Mouse (Mus musculus) heart, embryonic 14.5 days (tissue): ENCODE measurements around the gene Celf2. TPM values are rescaled to one million over a fixed set of nuclear protein-coding genes. Genes with fewer than 3 reads are reported as not detected.
"Not testable (repeated sequence)": the region's sequence is repeated elsewhere in the genome, so short reads cannot be mapped to it uniquely, and the experiment has no call there.

ENCODE experiments used
- ATAC-seq: fragments of 200-750 bp; cut with Nextera tagmentation; 2 replicates; pipeline ENCODE4 v1.8.0; 2017; ENCODE audit warnings: low read depth, moderate TSS enrichment; ENCODE audit not compliant: insufficient number of reproducible peaks, insufficient read depth, low FRiP score
- H3K27ac ChIP-seq, 2 experiments: fragments of 200-500 bp in 1 of 2; fragments of 300-500 bp in 1 of 2; sonication (generic) in 1 of 2; replicated peaks in 1 of 2; 2 replicates each; pipeline ENCODE4 v1.5.1; 2012 to 2014; ENCODE audit warnings: low read depth in 2 of 2, low read length in 2 of 2, control low read depth in 1 of 2, mild to moderate bottlenecking in 1 of 2, mixed read lengths in 1 of 2; ENCODE audit not compliant: control insufficient read depth in 1 of 2, insufficient read depth in 1 of 2
- H3K27me3 ChIP-seq: fragments of 300-500 bp; sonication (generic); 2 replicates; pipeline ENCODE4 v1.6.1; 2014; ENCODE audit warnings: mild to moderate bottlenecking, low read length, control low read depth; ENCODE audit not compliant: control insufficient read depth, insufficient read depth
- H3K36me3 ChIP-seq: fragments of 300-500 bp; sonication (generic); 2 replicates; pipeline ENCODE4 v1.6.1; 2014; ENCODE audit warnings: mild to moderate bottlenecking, control low read depth, low read length, mixed read lengths; ENCODE audit not compliant: control insufficient read depth, insufficient read depth
- H3K4me1 ChIP-seq, 2 experiments: fragments of 200-500 bp in 1 of 2; fragments of 300-500 bp in 1 of 2; sonication (generic) in 1 of 2; 2 replicates each; pipeline ENCODE4 v1.6.1; 2012 to 2014; ENCODE audit warnings: low read length in 2 of 2, control low read depth in 1 of 2, mixed read lengths in 1 of 2; ENCODE audit not compliant: control insufficient read depth in 2 of 2, insufficient read depth in 2 of 2
- H3K4me2 ChIP-seq: fragments of 300-500 bp; sonication (generic); 2 replicates; pipeline ENCODE4 v1.6.1; 2014; ENCODE audit warnings: mild to moderate bottlenecking, low read length
- H3K4me3 ChIP-seq, 2 experiments: fragments of 200-500 bp in 1 of 2; fragments of 300-500 bp in 1 of 2; sonication (generic) in 1 of 2; 2 replicates each; pipeline ENCODE4 v1.5.1; 2012 to 2014; ENCODE audit warnings: low read length in 2 of 2, mild to moderate bottlenecking in 2 of 2, control low read depth in 1 of 2, low read depth in 1 of 2, moderate library complexity in 1 of 2; ENCODE audit not compliant: control insufficient read depth in 1 of 2, insufficient read depth in 1 of 2
- H3K9ac ChIP-seq: fragments of 300-500 bp; sonication (generic); 2 replicates; pipeline ENCODE4 v1.6.1; 2014; ENCODE audit warnings: mild to moderate bottlenecking, low read length
- H3K9me3 ChIP-seq: fragments of 300-500 bp; sonication (generic); 2 replicates; pipeline ENCODE4 v1.6.1; 2016; ENCODE audit warnings: low read length, control low read depth; ENCODE audit not compliant: control insufficient read depth
- WGBS: fragments of 180-500 bp; shearing (Covaris S2); extraction: QIAGEN DNeasy Blood & Tissue Kit; methylation state at CpG from one replicate; pipeline ENCODE4 v1.1.7; 2014; 5-methylcytosine and 5-hydroxymethylcytosine counted together
- polyA plus RNA-seq: library from polyadenylated mRNA; unstranded; fragments of >200 nt; fragmentation: Nextera tagmentation; extraction: Ambion mirVana; gene quantifications from 2 replicates; pipeline ENCODE4 v1.2.1, GENCODE M21; 2014

Celf2 gene
- 66.1 and 66.5 TPM in 2 replicates for polyA plus RNA-seq

DNA sequence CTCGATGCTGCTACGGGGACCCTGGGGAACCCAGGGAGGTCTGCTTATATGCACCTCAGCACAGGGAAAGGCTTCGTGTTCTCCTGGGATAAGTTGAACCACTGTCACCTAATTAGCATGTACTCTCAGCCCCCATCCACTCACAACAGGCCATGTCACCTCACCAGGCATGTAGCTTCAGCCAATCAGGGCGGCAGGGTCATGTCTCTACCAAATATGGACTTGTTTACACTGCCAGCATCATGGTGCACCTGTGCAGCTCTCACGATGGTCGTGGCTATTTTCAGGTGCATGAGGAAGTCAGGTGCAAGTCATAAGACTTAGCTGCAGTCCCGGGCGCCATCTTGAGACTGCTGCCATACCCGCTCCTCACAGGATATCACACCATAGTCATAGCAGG is at the start of gene Celf2:
Celf2 (minus strand) TSS at position 101 of the 400 bp plus-strand sequence.
- H3K36me3 ChIP-seq, H3K27ac ChIP-seq, H3K4me2 ChIP-seq, H3K27me3 ChIP-seq, ATAC-seq, H3K9ac ChIP-seq, H3K4me3 ChIP-seq, H3K9me3 ChIP-seq, H3K4me1 ChIP-seq: not testable (repeated sequence)
- WGBS = 87% methylated on average over 9 of the region's 9 CpGs

DNA sequence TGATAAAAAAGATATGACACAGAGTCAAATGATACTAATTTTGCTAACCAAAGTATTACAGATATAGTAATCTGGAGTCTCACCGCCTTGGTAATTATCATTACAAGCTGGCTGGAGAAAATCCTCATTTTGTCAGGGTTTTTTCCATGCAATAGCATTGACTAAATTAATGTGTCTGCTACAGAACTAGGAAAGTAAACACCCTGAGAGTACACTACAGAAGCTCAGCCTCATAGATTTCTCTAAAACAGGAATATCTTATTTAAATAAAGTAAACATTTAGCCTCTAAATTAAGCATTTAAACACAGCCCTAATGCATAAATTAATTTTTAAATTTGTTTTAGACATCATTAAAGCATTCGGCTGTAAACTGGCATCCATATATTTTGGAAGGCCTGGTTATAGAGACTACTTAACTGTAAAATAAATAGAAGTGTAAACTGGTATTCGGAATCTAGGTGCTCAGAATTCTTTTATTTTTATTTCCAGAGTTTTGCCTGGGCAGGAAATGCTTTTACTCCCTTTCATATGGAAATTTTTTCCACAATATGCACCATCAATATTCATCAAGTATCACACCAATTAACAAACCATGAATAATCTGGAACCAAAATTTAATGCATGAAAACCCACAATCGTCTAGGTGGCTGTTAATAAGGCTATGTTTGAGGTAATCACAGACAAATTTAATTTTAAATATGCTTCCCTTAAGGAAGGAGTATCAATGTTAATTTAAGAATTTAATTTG is 46.0 kb upstream of the Celf2 start:
- no peaks in the 10 kb centered on the region for H3K36me3 ChIP-seq
- H3K4me2 ChIP-seq = no peak overlapping the region
- H3K4me3 ChIP-seq = no peak overlapping the region
- 77% methylated on average over 4 of the region's 4 CpGs for WGBS
- no peak overlapping the region for H3K27ac ChIP-seq
- no peak for ATAC-seq
- no peaks in the 10 kb centered on the region for H3K27me3 ChIP-seq
- no peaks in the 10 kb centered on the region for H3K4me1 ChIP-seq
- H3K9me3 ChIP-seq = no peaks in the 10 kb centered on the region
- no peak overlapping the region for H3K9ac ChIP-seq

DNA sequence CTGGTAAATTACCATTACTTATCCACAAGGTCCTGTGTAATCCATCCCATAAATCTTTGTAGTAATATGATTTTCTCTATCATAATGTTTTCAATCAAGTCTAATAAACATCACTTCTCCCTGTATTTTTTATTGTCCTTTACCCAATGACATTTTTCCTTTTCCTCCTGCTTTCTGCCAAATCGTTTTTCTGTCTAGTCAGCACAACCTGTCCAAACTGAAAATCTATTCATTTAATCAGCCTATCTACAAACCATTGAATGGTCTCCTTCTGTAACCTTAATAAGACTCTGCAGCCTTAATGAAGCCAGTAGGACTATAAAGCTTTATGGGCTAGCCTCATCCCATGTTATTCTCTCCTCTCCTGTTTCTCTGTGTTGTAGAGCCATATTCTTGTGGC is 45.2 kb upstream of the Celf2 start:
- no peaks in the 10 kb centered on the region for H3K4me1 ChIP-seq
- no peak overlapping the region for H3K4me3 ChIP-seq
- H3K36me3 ChIP-seq = no peaks in the 10 kb centered on the region
- H3K9me3 ChIP-seq = no peaks in the 10 kb centered on the region
- WGBS = 52% methylated on average over 1 of the region's 1 CpGs
- no peaks in the 10 kb centered on the region for H3K27me3 ChIP-seq
- no peak overlapping the region for H3K4me2 ChIP-seq
- ATAC-seq = no peak
- H3K27ac ChIP-seq = no peak overlapping the region
- no peak overlapping the region for H3K9ac ChIP-seq

DNA sequence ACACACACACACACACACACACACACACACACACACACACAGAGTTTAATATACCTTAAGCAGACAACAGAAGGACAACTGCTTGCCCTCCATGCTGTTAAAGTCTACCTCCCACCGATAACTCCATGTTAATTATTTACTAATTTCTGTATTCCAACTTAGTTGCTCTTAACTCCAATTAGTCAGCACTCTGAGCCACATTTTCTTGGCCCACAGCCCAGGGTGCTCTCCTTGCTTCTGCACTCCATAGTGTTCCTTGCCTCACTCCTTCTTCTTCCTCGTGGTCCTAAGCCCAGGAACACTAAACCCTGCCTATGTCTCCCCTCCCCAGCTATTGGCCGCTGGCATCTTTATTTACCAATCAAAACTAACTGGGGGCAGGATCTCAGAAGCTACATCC is 43.5 kb upstream of the Celf2 start:
- H3K27ac ChIP-seq = no peak overlapping the region
- 73% methylated on average over 3 of the region's 3 CpGs for WGBS
- peaks cover 2 to 8% of the 10 kb centered on the region in 2 experiments; a peak in 2 of 4 replicates for H3K4me1 ChIP-seq
- H3K4me2 ChIP-seq = no peak overlapping the region
- no peaks in the 10 kb centered on the region for H3K9me3 ChIP-seq
- no peak for ATAC-seq
- no peaks in the 10 kb centered on the region for H3K27me3 ChIP-seq
- H3K9ac ChIP-seq = no peak overlapping the region
- no peak overlapping the region for H3K4me3 ChIP-seq
- H3K36me3 ChIP-seq = no peaks in the 10 kb centered on the region

DNA sequence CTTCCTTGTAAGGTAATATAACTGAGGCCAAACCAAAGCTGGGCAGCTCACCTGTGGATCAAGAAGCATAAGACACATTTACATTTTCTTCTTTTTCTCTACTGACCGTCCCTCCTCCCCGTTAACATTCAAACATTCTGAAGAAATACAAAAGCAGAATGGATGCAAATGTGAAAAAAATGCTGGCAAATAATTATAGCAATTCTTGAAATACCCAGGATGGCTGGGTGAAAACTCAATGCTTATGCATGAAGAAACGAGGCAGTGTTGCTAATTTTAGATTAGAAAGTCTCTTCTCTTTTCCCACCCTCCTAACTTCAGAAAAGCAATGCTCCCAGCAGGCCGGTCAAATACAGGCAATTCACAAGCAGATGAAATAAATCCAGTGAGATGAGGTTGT is 39.5 kb upstream of the Celf2 start:
- peaks cover 2 to 12% of the 10 kb centered on the region in 2 experiments; a peak in 3 of 4 replicates for H3K4me1 ChIP-seq
- no peak overlapping the region for H3K27ac ChIP-seq
- ATAC-seq = no peak
- H3K9me3 ChIP-seq = no peaks in the 10 kb centered on the region
- H3K4me2 ChIP-seq = no peak overlapping the region
- no peaks in the 10 kb centered on the region for H3K27me3 ChIP-seq
- 63% methylated on average over 4 of the region's 4 CpGs for WGBS
- no peaks in the 10 kb centered on the region for H3K36me3 ChIP-seq
- H3K4me3 ChIP-seq = no peak overlapping the region
- no peak overlapping the region for H3K9ac ChIP-seq

DNA sequence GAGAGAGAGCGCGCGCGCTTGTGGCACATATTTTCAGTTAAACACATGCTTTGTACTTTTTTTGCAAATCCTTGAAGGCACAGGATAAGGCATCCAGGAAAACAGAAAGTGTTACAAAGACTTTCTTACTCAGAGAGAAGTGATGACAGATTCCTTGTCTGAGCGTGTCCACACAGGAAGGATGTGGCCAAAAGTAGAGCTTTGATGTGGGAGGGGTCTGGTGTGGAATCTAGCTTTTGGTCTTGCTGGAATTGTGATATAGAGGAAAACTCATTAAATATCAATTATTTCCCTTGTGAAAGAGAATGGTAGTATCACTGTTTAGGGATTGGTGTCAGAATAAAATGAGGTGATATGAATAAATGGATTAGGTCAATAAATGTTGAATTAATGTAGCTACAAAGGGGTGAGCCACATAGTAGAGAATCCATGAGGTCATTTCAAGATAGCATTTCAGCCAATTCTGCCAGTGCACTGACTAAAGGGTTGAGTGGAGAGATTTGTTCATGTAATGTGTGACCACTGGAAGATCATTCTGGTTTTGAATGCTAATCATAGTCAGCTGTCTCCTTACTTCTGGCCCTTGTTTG is 25.3 kb upstream of the Celf2 start:
- H3K9me3 ChIP-seq = no peaks in the 10 kb centered on the region
- peaks cover 4 to 5% of the 10 kb centered on the region in 2 experiments; a peak in 2 of 4 replicates for H3K4me1 ChIP-seq
- 69% methylated on average over 5 of the region's 5 CpGs for WGBS
- no peaks in the 10 kb centered on the region for H3K27me3 ChIP-seq
- H3K4me3 ChIP-seq = no peak overlapping the region
- H3K27ac ChIP-seq = no peak overlapping the region
- ATAC-seq = no peak
- H3K36me3 ChIP-seq = no peaks in the 10 kb centered on the region
- H3K9ac ChIP-seq = no peak overlapping the region
- H3K4me2 ChIP-seq = no peak overlapping the region

DNA sequence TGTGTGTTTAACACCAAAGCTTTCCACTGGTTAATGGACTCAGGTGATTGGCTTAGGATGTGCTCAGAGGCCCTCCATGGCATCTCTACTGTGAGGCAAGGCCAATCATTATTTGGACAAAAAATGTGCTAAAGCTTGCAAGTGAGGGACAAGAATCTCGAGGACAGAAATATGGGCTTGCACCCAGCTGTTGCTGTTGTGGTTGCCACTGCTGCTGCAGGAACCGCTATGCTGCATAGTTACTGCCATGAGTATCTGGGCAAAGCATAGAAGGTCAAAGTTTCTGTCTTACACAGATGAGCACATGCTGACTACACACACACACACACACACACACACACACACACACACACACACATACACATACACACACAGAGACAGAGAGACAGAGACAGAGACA is 24.8 kb upstream of the Celf2 start:
- Histone ChIP-seq H3K9me3 (no peaks in the 10 kb centered on the region), H3K27ac (no peak overlapping the region), H3K4me2 (no peak overlapping the region), H3K27me3 (no peaks in the 10 kb centered on the region), H3K36me3 (no peaks in the 10 kb centered on the region), H3K9ac (no peak overlapping the region), H3K4me3 (no peak overlapping the region), H3K4me1 (peaks cover 4 to 5% of the 10 kb centered on the region in 2 experiments; a peak in 2 of 4 replicates)
- ATAC-seq = no peak
- 76% methylated on average over 2 of the region's 2 CpGs for WGBS
